Mouse (Mus musculus) limb, embryonic 14.5 days (tissue): ENCODE measurements around the gene Blmh. TPM values are rescaled to one million over a fixed set of nuclear protein-coding genes. Genes with fewer than 3 reads are reported as not detected.

ENCODE experiments used
- ATAC-seq: fragments of 200-750 bp; cut with Nextera tagmentation; 2 replicates; pipeline ENCODE4 v1.8.0; 2017; ENCODE audit warnings: low read depth, moderate number of reproducible peaks, moderate TSS enrichment; ENCODE audit not compliant: low FRiP score
- DNase-seq: peaks from one replicate; pipeline ENCODE4 v3.0.0-alpha.2; 2015; ENCODE audit warnings: low spot score
- H3K27ac ChIP-seq: fragments of 300-500 bp; sonication (generic); replicated peaks from 2 replicates; pipeline ENCODE4 v1.5.1; 2014; ENCODE audit warnings: low read depth, mild to moderate bottlenecking, low read length, moderate library complexity, mixed read lengths
- H3K27me3 ChIP-seq: fragments of 300-500 bp; sonication (generic); 2 replicates; pipeline ENCODE4 v1.6.1; 2014; ENCODE audit warnings: low read length, mixed read lengths; ENCODE audit not compliant: control insufficient read depth, insufficient read depth
- H3K36me3 ChIP-seq: fragments of 300-500 bp; sonication (generic); 2 replicates; pipeline ENCODE4 v1.6.1; 2014; ENCODE audit warnings: mild to moderate bottlenecking, low read length, moderate library complexity, mixed read lengths; ENCODE audit not compliant: control insufficient read depth, insufficient read depth
- H3K4me1 ChIP-seq: fragments of 300-500 bp; sonication (generic); 2 replicates; pipeline ENCODE4 v1.6.1; 2014; ENCODE audit warnings: antibody characterized with exemption, low read length, mixed read lengths; ENCODE audit not compliant: control insufficient read depth, insufficient read depth
- H3K4me2 ChIP-seq: fragments of 300-500 bp; sonication (generic); replicated peaks from 2 replicates; pipeline ENCODE4 v1.6.1; 2014; ENCODE audit warnings: low read depth, mild to moderate bottlenecking, low read length, moderate library complexity; ENCODE audit not compliant: severe bottlenecking
- H3K4me3 ChIP-seq: fragments of 300-500 bp; sonication (generic); replicated peaks from 2 replicates; pipeline ENCODE4 v1.5.1; 2014; ENCODE audit warnings: low read length
- H3K9ac ChIP-seq: fragments of 300-500 bp; sonication (generic); 2 replicates; pipeline ENCODE4 v1.6.1; 2014; ENCODE audit warnings: mild to moderate bottlenecking, low read depth, low read length, moderate library complexity; ENCODE audit not compliant: severe bottlenecking
- H3K9me3 ChIP-seq: fragments of 300-500 bp; sonication (generic); 2 replicates; pipeline ENCODE4 v1.6.1; 2016; ENCODE audit warnings: low read length; ENCODE audit not compliant: control insufficient read depth
- POLR2A ChIP-seq: fragments of 200-500 bp; IDR thresholded peaks from 2 replicates; pipeline ENCODE4 v1.8.0; 2012; ENCODE audit warnings: inconsistent platforms, mild to moderate bottlenecking, moderate library complexity, borderline replicate concordance; ENCODE audit not compliant: insufficient read depth, insufficient read length; ENCODE audit errors: extremely low read depth
- WGBS: fragments of 180-500 bp; shearing (Covaris S2); extraction: QIAGEN DNeasy Blood & Tissue Kit; methylation state at CpG from one replicate; pipeline ENCODE4 v1.1.7; 2014; 5-methylcytosine and 5-hydroxymethylcytosine counted together
- polyA plus RNA-seq, 2 experiments: library from polyadenylated mRNA; depleted of rRNA in 1 of 2; stranded (reverse) in 1 of 2; unstranded in 1 of 2; fragments of >200 nt; fragmentation: Nextera tagmentation in 1 of 2; extraction: Ambion mirVana in 1 of 2; gene quantifications; 2 replicates each; pipeline versions ENCODE4 v1.2.1 to v1.2.3; 2012 to 2014

Gene Blmh
- polyA plus RNA-seq, 2 experiments = 64.8 to 138 TPM

- 73% methylated on average over 4 of the region's 4 CpGs for WGBS
- no peak overlapping the region for H3K4me3 ChIP-seq
- no peak for ATAC-seq
Measured at GRCm38 (mm10) chr11:76891738-76892349, 32.8 kb upstream of the Blmh start.

GRCm38 (mm10) chr11:76892972-76893371 is 31.6 kb upstream of the Blmh start:
- DNase-seq = no peak
- H3K4me1 ChIP-seq = peaks cover 7% of the 10 kb centered on the region
- H3K4me3 ChIP-seq = no peak overlapping the region
- no peaks in the 10 kb centered on the region for H3K9me3 ChIP-seq
- no peaks in the 10 kb centered on the region for H3K36me3 ChIP-seq
- TF ChIP-seq POLR2A = no peak
- no peak overlapping the region for H3K27ac ChIP-seq
- no peak overlapping the region for H3K9ac ChIP-seq
- no peak overlapping the region for H3K4me2 ChIP-seq
- WGBS = 83% methylated on average over 3 of the region's 3 CpGs
- ATAC-seq = no peak
- H3K27me3 ChIP-seq = no peaks in the 10 kb centered on the region

More at GRCm38 (mm10) chr11:76891738-76892349, 32.8 kb upstream of the Blmh start:
- no peak for TF ChIP-seq POLR2A
- no peaks in the 10 kb centered on the region for H3K36me3 ChIP-seq
- peaks cover 7% of the 10 kb centered on the region for H3K4me1 ChIP-seq
- H3K27ac ChIP-seq = no peak overlapping the region
- no peak overlapping the region for H3K9ac ChIP-seq
- no peaks in the 10 kb centered on the region for H3K27me3 ChIP-seq
- DNase-seq = no peak
- H3K9me3 ChIP-seq = no peaks in the 10 kb centered on the region
- H3K4me2 ChIP-seq = no peak overlapping the region

- H3K4me1 ChIP-seq = peaks cover 7% of the 10 kb centered on the region
- WGBS = 12% methylated on average over 4 of the region's 4 CpGs
- H3K9ac ChIP-seq = no peak overlapping the region
- H3K27me3 ChIP-seq = no peaks in the 10 kb centered on the region
- no peak for TF ChIP-seq POLR2A
- H3K4me2 ChIP-seq = no peak overlapping the region
- H3K27ac ChIP-seq = no peak overlapping the region
- H3K4me3 ChIP-seq = no peak overlapping the region
- H3K36me3 ChIP-seq = no peaks in the 10 kb centered on the region
- H3K9me3 ChIP-seq = no peaks in the 10 kb centered on the region
- ATAC-seq (no peak), DNase-seq (no peak)
Measured at GRCm38 (mm10) chr11:76893570-76893969, 31.0 kb upstream of the Blmh start.

GRCm38 (mm10) chr11:76894240-76894639 is 30.4 kb upstream of the Blmh start:
- H3K27me3 ChIP-seq = no peaks in the 10 kb centered on the region
- no peak for TF ChIP-seq POLR2A
- peak; percentile 53; the same call in 1 of the 2 replicates for ATAC-seq
- no peak overlapping the region for H3K9ac ChIP-seq
- no peak overlapping the region for H3K4me2 ChIP-seq
- peaks cover 7% of the 10 kb centered on the region for H3K4me1 ChIP-seq
- peak; percentile 68 for DNase-seq
- no peak overlapping the region for H3K4me3 ChIP-seq
- H3K9me3 ChIP-seq = no peaks in the 10 kb centered on the region
- H3K27ac ChIP-seq = no peak overlapping the region
- 40% methylated on average over 5 of the region's 5 CpGs for WGBS
- no peaks in the 10 kb centered on the region for H3K36me3 ChIP-seq

GRCm38 (mm10) chr11:76896360-76896759 is 28.2 kb upstream of the Blmh start:
- Histone ChIP-seq H3K27me3 (no peaks in the 10 kb centered on the region), H3K27ac (no peak overlapping the region), H3K9ac (no peak overlapping the region), H3K36me3 (no peaks in the 10 kb centered on the region), H3K4me1 (peaks cover 7% of the 10 kb centered on the region), H3K4me3 (no peak overlapping the region), H3K9me3 (no peaks in the 10 kb centered on the region), H3K4me2 (no peak overlapping the region)
- ATAC-seq (no peak), DNase-seq (no peak)
- WGBS = 48% methylated on average over 6 of the region's 6 CpGs
- TF ChIP-seq POLR2A = no peak
